Mouse (Mus musculus) liver, embryonic 15.5 days (tissue): Measurements from ENCODE around the gene Atp1a1. TPM values are rescaled to one million over a fixed set of nuclear protein-coding genes. Genes with fewer than 3 reads are reported as not detected.
A peak's percentile ranks its signal among the peaks of the same experiment; 100 is the strongest.

Experiments
- ATAC-seq: fragments of 200-750 bp; cut with Nextera tagmentation; 2 replicates; pipeline ENCODE4 v1.8.0; 2017; ENCODE audit warnings: moderate number of reproducible peaks, mild to moderate bottlenecking, moderate library complexity; ENCODE audit not compliant: insufficient read depth
- H3K27ac ChIP-seq: fragments of 300-500 bp; sonication (generic); replicated peaks from 2 replicates; pipeline ENCODE4 v1.5.1; 2015; ENCODE audit warnings: mild to moderate bottlenecking, inconsistent platforms
- H3K27me3 ChIP-seq: fragments of 300-500 bp; sonication (generic); 2 replicates; pipeline ENCODE4 v1.6.1; 2015; ENCODE audit warnings: mild to moderate bottlenecking, inconsistent platforms
- H3K36me3 ChIP-seq: fragments of 300-500 bp; sonication (generic); replicated peaks from 2 replicates; pipeline ENCODE4 v1.6.1; 2015; ENCODE audit warnings: moderate library complexity, mild to moderate bottlenecking, inconsistent platforms
- H3K4me1 ChIP-seq: fragments of 300-500 bp; sonication (generic); replicated peaks from 2 replicates; pipeline ENCODE4 v1.6.1; 2015; ENCODE audit warnings: inconsistent platforms
- H3K4me2 ChIP-seq: fragments of 300-500 bp; sonication (generic); 2 replicates; pipeline ENCODE4 v1.6.1; 2015; ENCODE audit warnings: moderate library complexity, mild to moderate bottlenecking, inconsistent platforms
- H3K4me3 ChIP-seq: fragments of 300-500 bp; sonication (generic); replicated peaks from 2 replicates; pipeline ENCODE4 v1.5.1; 2015; ENCODE audit warnings: mild to moderate bottlenecking, inconsistent platforms
- H3K9ac ChIP-seq: fragments of 300-500 bp; sonication (generic); 2 replicates; pipeline ENCODE4 v1.6.1; 2015; ENCODE audit warnings: moderate library complexity, mild to moderate bottlenecking, inconsistent platforms
- H3K9me3 ChIP-seq: fragments of 300-500 bp; sonication (generic); replicated peaks from 2 replicates; pipeline ENCODE4 v1.6.1; 2016; ENCODE audit warnings: inconsistent platforms
- WGBS: fragments of 180-500 bp; shearing (Covaris S2); methylation state at CpG from one replicate; pipeline ENCODE4 v1.1.7; 2015; ENCODE audit warnings: mixed read lengths; ENCODE audit not compliant: insufficient replicate concordance; 5-methylcytosine and 5-hydroxymethylcytosine counted together
- polyA plus RNA-seq: library from polyadenylated mRNA; unstranded; fragments of >200 nt; fragmentation: Nextera tagmentation; extraction: Ambion mirVana; gene quantifications from 2 replicates; pipeline ENCODE4 v1.2.1, GENCODE M21; 2015

Gene Atp1a1
- polyA plus RNA-seq, 1 experiment from 2014 or later, result 41.9 TPM

- no peak for ATAC-seq
Measured at GRCm38 (mm10) chr3:101570246-101570645, 34.2 kb downstream of the Atp1a1 start.

GRCm38 (mm10) chr3:101568627-101569026, 35.9 kb downstream of the Atp1a1 start:
- H3K27ac ChIP-seq, result no peak overlapping the region
- no peaks in the 10 kb centered on the region for H3K9me3 ChIP-seq
- H3K4me2 ChIP-seq, result no peak overlapping the region
- no peak overlapping the region for H3K9ac ChIP-seq
- peaks cover 6% of the 10 kb centered on the region for H3K4me1 ChIP-seq
- no peak overlapping the region for H3K4me3 ChIP-seq
- no peak for ATAC-seq
- no peaks in the 10 kb centered on the region for H3K36me3 ChIP-seq
- WGBS, result 64% methylated on average over 4 of the region's 4 CpGs
- H3K27me3 ChIP-seq, result no peaks in the 10 kb centered on the region

More at GRCm38 (mm10) chr3:101570246-101570645, 34.2 kb downstream of the Atp1a1 start:
- Histone ChIP-seq H3K27me3 (no peaks in the 10 kb centered on the region), H3K27ac (no peak overlapping the region), H3K4me1 (peaks cover 6% of the 10 kb centered on the region), H3K4me3 (no peak overlapping the region), H3K9ac (no peak overlapping the region), H3K36me3 (peaks cover 4% of the 10 kb centered on the region), H3K9me3 (no peaks in the 10 kb centered on the region), H3K4me2 (no peak overlapping the region)
- 73% methylated on average over 3 of the region's 3 CpGs for WGBS

GRCm38 (mm10) chr3:101564011-101564410, 40.5 kb downstream of the Atp1a1 start:
- WGBS, result 81% methylated on average over 2 of the region's 2 CpGs
- no peak overlapping the region for H3K4me3 ChIP-seq

GRCm38 (mm10) chr3:101562510-101563209, 41.8 kb downstream of the Atp1a1 start:
- Histone ChIP-seq H3K4me1 (peaks cover 29% of the 10 kb centered on the region), H3K9ac (peak overlapping the region; percentile 10; the same call in 1 of the 2 replicates), H3K27me3 (no peaks in the 10 kb centered on the region), H3K9me3 (no peaks in the 10 kb centered on the region), H3K27ac (peak overlapping the region; percentile 75), H3K4me2 (peak overlapping the region; percentile 44), H3K4me3 (no peak overlapping the region), H3K36me3 (no peaks in the 10 kb centered on the region)
- 22% methylated on average over 10 of the region's 10 CpGs for WGBS
- peak; percentile 86 for ATAC-seq

More at GRCm38 (mm10) chr3:101564011-101564410, 40.5 kb downstream of the Atp1a1 start:
- no peak for ATAC-seq
- Histone ChIP-seq H3K36me3 (no peaks in the 10 kb centered on the region), H3K27ac (no peak overlapping the region), H3K4me2 (no peak overlapping the region), H3K4me1 (peaks cover 28% of the 10 kb centered on the region), H3K9me3 (no peaks in the 10 kb centered on the region), H3K27me3 (no peaks in the 10 kb centered on the region), H3K9ac (no peak overlapping the region)

GRCm38 (mm10) chr3:101561948-101562347, 42.5 kb downstream of the Atp1a1 start:
- ATAC-seq, result peak; percentile 31; the same call in 1 of the 2 replicates
- H3K9ac ChIP-seq, result no peak overlapping the region
- H3K9me3 ChIP-seq, result no peaks in the 10 kb centered on the region

GRCm38 (mm10) chr3:101560841-101561522, 43.5 kb downstream of the Atp1a1 start:
- WGBS, result 84% methylated on average over 9 of the region's 9 CpGs
- Histone ChIP-seq H3K4me1 (peaks cover 33% of the 10 kb centered on the region), H3K36me3 (no peaks in the 10 kb centered on the region), H3K27ac (no peak overlapping the region), H3K27me3 (no peaks in the 10 kb centered on the region), H3K4me3 (no peak overlapping the region), H3K9ac (no peak overlapping the region), H3K4me2 (no peak overlapping the region), H3K9me3 (no peaks in the 10 kb centered on the region)
- ATAC-seq, result no peak

More at GRCm38 (mm10) chr3:101561948-101562347, 42.5 kb downstream of the Atp1a1 start:
- 40% methylated on average over 5 of the region's 5 CpGs for WGBS
- Histone ChIP-seq H3K4me2 (0 out of 2 replicates have a peak overlapping the region, but pooled peaks have one; percentile 15), H3K27me3 (no peaks in the 10 kb centered on the region), H3K36me3 (no peaks in the 10 kb centered on the region), H3K4me1 (peaks cover 33% of the 10 kb centered on the region), H3K4me3 (no peak overlapping the region), H3K27ac (peak overlapping the region; percentile 75; the same call in 1 of the 2 replicates)

- ATAC-seq, result no peak
- no peak overlapping the region for H3K9ac ChIP-seq
- H3K4me1 ChIP-seq, result peaks cover 44% of the 10 kb centered on the region
- no peak overlapping the region for H3K4me2 ChIP-seq
- H3K27me3 ChIP-seq, result no peaks in the 10 kb centered on the region
- no peak overlapping the region for H3K4me3 ChIP-seq
- no peaks in the 10 kb centered on the region for H3K9me3 ChIP-seq
- no peaks in the 10 kb centered on the region for H3K36me3 ChIP-seq
- 71% methylated on average over 2 of the region's 2 CpGs for WGBS
- no peak overlapping the region for H3K27ac ChIP-seq
Measured at GRCm38 (mm10) chr3:101556712-101557111, 47.8 kb downstream of the Atp1a1 start.

- Histone ChIP-seq H3K27me3 (no peaks in the 10 kb centered on the region), H3K4me2 (peak overlapping the region; percentile 42), H3K4me3 (no peak overlapping the region), H3K27ac (peak overlapping the region; percentile 98), H3K4me1 (peaks cover 70% of the 10 kb centered on the region), H3K9me3 (no peaks in the 10 kb centered on the region), H3K9ac (peak overlapping the region; percentile 4; the same call in 1 of the 2 replicates), H3K36me3 (no peaks in the 10 kb centered on the region)
- 19% methylated on average over 7 of the region's 7 CpGs for WGBS
- 0 out of 2 replicates have a peak, but pooled peaks have one; percentile 14 for ATAC-seq
Measured at GRCm38 (mm10) chr3:101552621-101553620, 51.6 kb downstream of the Atp1a1 start.

GRCm38 (mm10) chr3:101551457-101552230, 52.8 kb downstream of the Atp1a1 start:
- Histone ChIP-seq H3K27me3 (no peaks in the 10 kb centered on the region), H3K9ac (peak overlapping the region; percentile 68), H3K4me1 (peaks cover 77% of the 10 kb centered on the region), H3K4me3 (peak overlapping the region; percentile 62), H3K4me2 (peak overlapping the region; percentile 77), H3K27ac (peak overlapping the region; percentile 98), H3K36me3 (no peaks in the 10 kb centered on the region), H3K9me3 (no peaks in the 10 kb centered on the region)
- 37% methylated on average over 26 of the region's 26 CpGs for WGBS
- ATAC-seq, result peak; percentile 98

- Histone ChIP-seq H3K27me3 (no peaks in the 10 kb centered on the region), H3K27ac (peak overlapping the region; percentile 98), H3K4me2 (peak overlapping the region; percentile 77), H3K4me1 (peaks cover 77% of the 10 kb centered on the region), H3K36me3 (no peaks in the 10 kb centered on the region), H3K9ac (no peak overlapping the region), H3K4me3 (0 out of 2 replicates have a peak overlapping the region, but pooled peaks have one; percentile 62), H3K9me3 (no peaks in the 10 kb centered on the region)
- ATAC-seq, result 0 out of 2 replicates have a peak, but pooled peaks have one; percentile 3
- 29% methylated on average over 5 of the region's 5 CpGs for WGBS
Measured at GRCm38 (mm10) chr3:101549749-101550148, 54.7 kb downstream of the Atp1a1 start.
